Mouse (Mus musculus): Measurements from ENCODE around the gene Lmx1b. TPM values are rescaled to one million over a fixed set of nuclear protein-coding genes. Genes with fewer than 3 reads are reported as not detected.

The Lmx1b gene
- total RNA-seq, 2 experiments from 2014 or later = 0.09 TPM; not detected in 1

DNA sequence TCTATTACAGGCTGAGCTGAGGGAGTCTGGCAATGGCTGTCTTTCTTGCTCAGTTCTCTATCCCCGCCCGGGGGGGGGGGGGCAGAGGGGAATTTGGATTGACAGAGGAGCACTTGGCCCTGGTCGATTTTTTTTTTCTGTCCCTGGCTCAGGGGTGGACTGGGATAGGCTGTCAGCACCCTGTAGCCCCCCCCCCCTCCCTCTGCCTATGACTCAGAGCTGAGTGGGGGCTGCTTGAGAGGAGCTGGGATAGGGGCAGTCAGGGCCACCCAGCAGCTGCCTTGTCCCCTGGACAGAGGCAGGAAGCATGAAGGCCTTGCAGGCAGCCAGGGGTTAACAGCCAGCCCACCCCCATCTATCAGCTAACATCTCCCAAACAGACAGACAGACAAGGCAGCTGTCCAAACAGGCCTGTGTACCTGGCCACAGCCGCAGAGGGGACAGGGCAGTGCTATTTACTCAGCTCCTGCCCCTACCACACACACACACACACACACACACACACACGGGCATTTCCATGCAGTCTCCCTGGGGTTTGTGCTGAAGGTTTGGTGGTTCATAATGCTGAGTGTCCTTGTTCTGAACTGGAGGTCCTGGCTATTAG, 57.8 kb downstream of the Lmx1b start:
- no peak for DNase-seq

DNA sequence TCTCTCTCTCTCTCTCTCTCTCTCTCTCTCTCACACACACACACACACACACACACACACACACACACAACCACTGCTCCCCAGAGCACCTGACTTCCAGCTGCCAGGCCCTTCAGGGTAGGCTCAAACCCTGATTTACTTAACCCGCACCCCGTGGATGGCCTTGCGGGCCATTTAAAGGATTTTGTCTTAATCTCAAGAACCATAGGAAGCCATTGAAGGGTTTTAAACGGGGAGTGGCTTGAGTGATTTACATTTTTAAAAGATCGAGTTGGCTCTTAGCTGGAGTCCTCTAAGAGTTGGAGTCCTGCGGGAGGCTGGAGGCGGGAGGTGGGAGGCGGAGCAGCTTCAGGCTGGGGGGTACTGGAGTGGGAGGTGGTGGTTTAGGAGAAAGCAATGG, 58.4 kb downstream of the Lmx1b start:
- DNase-seq = no peak

GRCm38 (mm10) chr2:33581449-33581777, 58.9 kb downstream of the Lmx1b start:
- DNase-seq = no peak

DNA sequence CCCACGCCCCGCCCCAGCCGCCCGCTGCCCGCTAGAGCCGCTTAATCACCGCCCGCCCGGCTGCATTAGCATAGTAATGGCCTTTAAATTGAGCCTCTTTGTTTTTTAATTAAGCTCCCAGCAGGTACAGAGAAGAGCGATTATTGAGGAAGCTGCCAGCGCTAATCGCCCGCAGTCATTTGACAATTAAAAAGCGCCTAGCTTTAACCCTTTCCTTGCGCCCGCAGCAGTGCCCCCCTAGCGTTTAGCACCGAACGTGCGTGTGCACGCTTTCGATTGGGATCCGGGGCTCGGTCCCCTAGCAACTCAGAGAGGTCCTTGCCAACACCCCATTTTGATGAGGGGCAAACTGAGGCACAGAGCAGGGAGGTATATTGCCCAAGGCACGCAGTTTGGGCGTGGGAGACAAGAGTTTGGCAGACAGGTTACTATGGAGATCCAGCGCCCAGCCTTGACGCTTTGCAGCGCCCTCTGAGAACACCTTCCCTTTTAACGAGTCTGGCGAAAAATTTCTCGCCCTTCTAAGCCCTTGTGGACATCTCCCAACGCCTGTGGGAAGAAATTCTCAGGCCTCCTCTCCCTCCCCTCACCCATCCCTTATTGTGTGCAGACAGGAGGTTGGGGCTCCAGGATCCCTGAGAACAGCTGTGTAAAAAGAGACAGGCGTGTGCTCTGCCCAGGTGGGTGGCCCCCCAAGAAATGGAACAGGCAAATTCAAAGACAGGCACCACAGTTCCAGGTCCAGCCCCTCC, 59.4 kb downstream of the Lmx1b start:
- DNase-seq = no peak

- DNase-seq = no peak
These were observed 64.9 kb downstream of the Lmx1b start for GRCm38 (mm10) chr2:33575406-33575805.

DNA sequence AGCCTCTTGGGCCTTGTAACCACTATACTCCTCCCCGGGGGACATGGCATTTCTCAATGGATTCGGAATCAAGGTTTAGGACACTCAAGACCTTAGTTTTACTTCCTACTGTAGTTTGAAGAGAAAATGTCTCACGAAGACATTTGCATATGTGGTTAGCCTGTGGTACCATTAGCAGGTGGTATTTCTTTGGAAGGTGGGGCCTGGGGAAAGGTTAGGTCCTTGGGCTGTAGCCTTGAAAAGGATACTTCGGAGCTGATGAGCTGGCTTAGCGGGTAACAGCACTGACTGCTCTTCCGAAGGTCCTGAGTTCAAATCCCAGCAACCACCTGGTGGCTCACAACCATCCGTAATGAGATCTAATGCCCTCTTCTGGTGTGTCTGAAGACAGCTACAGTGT, 67.2 kb downstream of the Lmx1b start:
- DNase-seq = no peak

GRCm38 (mm10) chr2:33571219-33571824, 69.0 kb downstream of the Lmx1b start:
- DNase-seq = no peak

- no peak for DNase-seq
These were observed 70.6 kb downstream of the Lmx1b start for GRCm38 (mm10) chr2:33569698-33570097.

GRCm38 (mm10) chr2:33569240-33569639, 71.1 kb downstream of the Lmx1b start:
- peak; percentile 48 for DNase-seq

GRCm38 (mm10) chr2:33565886-33566285, 74.4 kb downstream of the Lmx1b start:
- DNase-seq = no peak

DNA sequence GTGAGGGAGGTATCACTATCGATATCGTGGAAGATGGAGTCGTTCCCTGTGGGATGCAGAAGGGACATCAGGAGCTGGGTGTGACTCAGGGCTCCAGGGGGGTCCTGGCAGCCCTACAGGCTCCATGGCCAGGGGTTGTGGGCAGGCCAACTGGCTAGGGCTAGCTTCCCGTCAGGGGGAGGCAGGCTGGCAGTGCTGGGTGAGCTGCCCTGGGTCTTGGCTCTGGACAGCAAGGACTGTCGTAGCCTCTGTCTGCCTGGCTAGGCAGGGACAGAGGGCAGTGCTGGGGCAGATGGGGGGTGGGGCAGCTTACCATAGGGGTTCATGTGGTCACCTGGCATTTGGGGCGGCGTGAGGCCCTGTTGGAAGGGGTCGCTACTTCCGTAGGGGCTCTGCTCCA, 75.6 kb downstream of the Lmx1b start:
- DNase-seq = no peak

DNA sequence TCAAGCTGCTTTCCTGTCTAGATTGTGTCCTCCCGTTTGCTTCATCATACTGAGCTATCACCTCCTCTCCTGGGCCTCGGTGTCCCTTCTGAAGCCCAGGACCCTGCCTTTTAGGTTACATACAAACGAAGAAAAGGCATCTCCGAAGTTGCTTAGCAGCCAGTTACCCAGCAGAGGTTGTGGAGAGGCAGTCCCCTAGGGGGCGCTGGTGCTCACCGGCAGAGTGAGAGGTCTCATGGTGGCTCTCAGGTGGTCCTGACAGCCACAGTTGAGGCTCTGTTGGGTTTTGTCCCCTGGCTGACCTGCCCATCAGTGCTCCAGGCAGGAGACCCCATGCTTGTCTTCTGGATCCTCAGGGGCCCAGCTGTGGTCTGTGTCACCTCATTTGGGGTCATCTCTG, 80.6 kb downstream of the Lmx1b start:
- peak; percentile 74 for DNase-seq

GRCm38 (mm10) chr2:33559334-33559733, 81.0 kb downstream of the Lmx1b start:
- DNase-seq = no peak

DNA sequence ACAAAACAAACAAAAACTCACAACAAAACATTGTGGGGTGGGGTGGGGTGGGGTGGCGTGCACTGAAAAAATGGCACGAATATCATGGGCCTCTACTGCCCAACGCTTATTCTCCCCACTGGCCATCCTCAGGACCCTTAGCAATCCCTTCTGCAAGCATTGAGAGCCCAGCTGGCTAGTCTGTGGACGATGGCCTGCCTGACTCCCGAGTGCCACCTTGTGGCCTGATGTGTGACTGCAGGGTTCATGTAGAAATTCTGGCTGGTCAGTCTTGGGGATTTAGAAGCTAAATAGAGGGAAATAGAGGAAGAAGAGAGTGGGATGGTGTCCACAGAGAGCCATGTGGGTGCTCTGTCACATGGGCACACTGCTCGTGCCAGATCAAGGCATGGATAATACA, 82.1 kb downstream of the Lmx1b start:
- peak; percentile 85 for DNase-seq

- DNase-seq = no peak
These were observed 84.7 kb downstream of the Lmx1b start for GRCm38 (mm10) chr2:33555573-33555972.

DNA sequence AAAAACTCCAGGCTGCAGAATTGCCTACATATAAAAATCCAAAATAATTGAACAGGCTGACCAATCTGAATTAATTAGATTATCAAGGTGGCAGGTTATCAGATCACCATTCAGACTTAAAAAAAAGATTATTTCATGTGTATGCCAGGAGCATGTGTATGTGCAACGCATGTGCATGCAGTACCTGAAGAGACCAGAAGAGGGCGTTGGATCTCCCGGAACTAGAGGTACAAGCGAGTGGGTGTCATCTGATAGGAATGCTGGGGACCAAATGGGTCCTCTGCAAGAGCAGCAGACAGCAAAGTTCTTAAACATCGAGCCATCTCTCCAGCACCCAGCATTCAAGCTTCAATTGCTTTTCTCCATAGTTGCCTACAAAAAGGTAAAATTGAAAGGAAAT, 87.6 kb downstream of the Lmx1b start:
- no peak for DNase-seq

DNA sequence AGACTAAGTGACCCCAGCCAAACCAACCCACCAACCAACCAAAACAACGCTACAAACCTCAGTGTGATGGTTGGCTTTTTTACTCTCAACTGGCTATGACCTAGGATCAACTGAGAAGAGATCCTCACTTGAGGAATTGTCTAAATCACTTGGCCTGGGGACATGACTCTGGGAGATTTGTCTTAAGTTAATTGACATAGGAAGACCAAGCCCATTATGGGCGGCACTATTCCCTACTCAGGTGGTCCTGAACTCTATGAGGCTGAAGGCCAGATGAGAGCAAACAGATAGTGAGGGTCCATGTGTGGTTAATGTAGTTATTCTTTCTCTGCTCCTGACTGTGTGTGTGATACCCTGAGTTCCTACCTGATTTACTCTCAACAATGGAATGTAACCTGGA, 92.7 kb downstream of the Lmx1b start:
- no peak for DNase-seq

- DNase-seq = peak; percentile 74
These were observed 93.4 kb downstream of the Lmx1b start for GRCm38 (mm10) chr2:33546879-33547278.

GRCm38 (mm10) chr2:33546051-33546450, 94.3 kb downstream of the Lmx1b start:
- no peak for DNase-seq

GRCm38 (mm10) chr2:33544781-33545566, 95.3 kb downstream of the Lmx1b start:
- DNase-seq = no peak

DNA sequence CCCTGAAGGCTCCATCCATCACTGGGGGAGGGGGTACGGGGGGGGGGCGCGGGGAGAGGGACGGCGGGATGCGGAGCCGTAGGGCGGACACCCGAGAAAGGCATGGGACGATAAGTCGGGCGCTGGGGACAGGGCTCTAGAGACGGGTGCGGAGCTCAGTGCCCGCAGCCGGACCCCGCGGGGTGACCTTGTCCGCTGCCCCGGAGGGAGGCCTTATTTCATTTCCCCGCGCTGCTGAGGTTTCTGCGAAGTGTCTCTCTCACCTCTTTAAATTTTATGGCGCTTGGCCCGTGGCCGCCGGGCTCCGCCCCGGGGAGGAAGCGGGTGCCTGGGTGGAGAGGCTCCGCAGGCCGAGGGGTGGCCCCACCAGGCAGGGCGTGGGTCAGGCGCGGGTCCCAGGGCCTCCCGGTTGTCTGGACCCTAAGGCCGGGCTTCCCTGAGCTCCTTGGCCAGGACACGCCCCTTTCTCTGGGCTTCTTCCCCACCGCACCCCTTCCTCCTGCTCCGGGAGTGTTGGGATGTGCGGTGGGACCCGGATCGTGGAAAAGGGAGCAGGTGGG, 96.0 kb downstream of the Lmx1b start:
- no peak for DNase-seq

GRCm38 (mm10) chr2:33543429-33544202, 96.7 kb downstream of the Lmx1b start:
- DNase-seq = no peak
